Mouse (Mus musculus) gastrocnemius, postnatal 36 days (tissue): ENCODE results near the gene Sfswap. TPM values are rescaled to one million over a fixed set of nuclear protein-coding genes. Genes with fewer than 3 reads are reported as not detected.
"Not testable (repeated sequence)": the region's sequence is repeated elsewhere in the genome, so short reads cannot be mapped to it uniquely, and the experiment has no call there.

Source experiments
- DNase-seq, 2 experiments: peaks; one replicate each; pipeline ENCODE4 v3.0.0; 2022
- intact Hi-C: fragments of 180-260 bp; cut with DNase I; formaldehyde crosslinking; loops from one replicate; pipeline ENCODE4 v1.15.1; 2025
- long read RNA-seq, 2 experiments: library from polyadenylated mRNA; stranded (forward); transcript quantifications; one replicate each; pipeline ENCODE4 v2.0.0; 2021
- total RNA-seq, 2 experiments: library from RNA; stranded (reverse); gene quantifications; 2 replicates each; pipeline ENCODE4 v1.2.3; 2021

The Sfswap gene
- 10 to 100 TPM; 23.8 to 24.6 TPM for total RNA-seq
- long read RNA-seq, experiment 1, partial matches to known transcripts = 4 of 5 reads
- long read RNA-seq, experiment 1, other reads (novel, unspliced or antisense) = 1 of 5 reads
- long read RNA-seq, experiment 2, partial matches to known transcripts = 3 of 9 reads
- long read RNA-seq, experiment 2, other reads (novel, unspliced or antisense) = 1 of 9 reads

GRCm38 (mm10) chr5:129500722-129501634 lies at the start of gene Sfswap:
Sfswap (plus strand) TSS chr5:129501221.
- intact Hi-C loops = loop anchor here (5.0 kb wide), 1 partner anchor 484 kb away; no protein-coding TSS in a partner anchor
- DNase-seq = peak; percentile 60 to 84

DNA sequence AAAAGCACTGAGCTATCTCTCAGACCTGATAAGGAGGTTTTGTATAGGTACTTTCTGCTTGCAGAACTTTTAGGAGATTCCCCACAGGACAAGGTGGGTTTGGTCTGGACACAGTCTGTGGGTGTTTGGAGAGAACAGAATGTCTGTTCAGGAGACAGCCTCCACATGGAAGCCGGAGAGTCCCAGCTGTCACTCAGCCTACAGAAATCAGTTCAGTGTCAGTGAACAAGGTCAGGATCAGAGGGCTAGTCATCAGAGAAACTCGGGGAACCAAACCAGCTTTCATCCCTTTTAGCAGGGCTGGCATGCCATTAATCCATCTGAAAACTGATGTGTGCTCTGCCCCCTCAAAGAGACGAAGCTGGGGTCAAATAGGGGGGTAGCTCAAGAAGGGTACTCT lies 48.5 kb upstream of the Sfswap start:
- DNase-seq = no peak
- intact Hi-C loops = no loop called here

- intact Hi-C loops = no loop called here
Measured at GRCm38 (mm10) chr5:129454802-129455528, 46.1 kb upstream of the Sfswap start.

DNA sequence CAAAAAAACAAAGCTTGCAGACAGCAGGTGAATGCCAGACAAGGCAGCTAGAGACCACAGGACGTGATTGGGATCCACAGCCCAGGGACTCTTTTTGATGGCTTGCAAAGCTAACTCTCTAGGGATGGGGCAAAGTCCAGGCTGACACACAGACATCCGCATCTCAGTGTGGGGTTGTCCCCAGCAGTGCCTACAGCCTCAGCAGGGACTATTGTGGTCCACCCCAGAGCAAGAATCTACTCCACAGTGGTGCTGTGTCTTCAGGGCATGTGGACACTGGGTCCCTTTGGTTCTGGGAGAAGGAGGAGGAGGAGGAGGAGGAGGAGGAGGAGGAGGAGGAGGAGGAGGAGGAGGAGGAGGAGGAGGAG lies 45.5 kb upstream of the Sfswap start:
- no peak for DNase-seq
- intact Hi-C loops = no loop called here

More at GRCm38 (mm10) chr5:129454802-129455528, 46.1 kb upstream of the Sfswap start:
- DNase-seq = peak; percentile 67 to 84

GRCm38 (mm10) chr5:129456579-129457140 lies 44.4 kb upstream of the Sfswap start:
- no peak for DNase-seq
- intact Hi-C loops = no loop called here

- intact Hi-C loops = no loop called here
Measured at GRCm38 (mm10) chr5:129458109-129458508, 42.9 kb upstream of the Sfswap start.

GRCm38 (mm10) chr5:129458541-129458940 lies 42.5 kb upstream of the Sfswap start:
- DNase-seq = no peak
- intact Hi-C loops = no loop called here

More at GRCm38 (mm10) chr5:129458109-129458508, 42.9 kb upstream of the Sfswap start:
- no peak for DNase-seq

- DNase-seq = no peak
- intact Hi-C loops = no loop called here
Measured at GRCm38 (mm10) chr5:129460798-129461476, 40.1 kb upstream of the Sfswap start.

GRCm38 (mm10) chr5:129463648-129464047 lies 37.4 kb upstream of the Sfswap start:
- DNase-seq, intact Hi-C loops: not testable (repeated sequence)

DNA sequence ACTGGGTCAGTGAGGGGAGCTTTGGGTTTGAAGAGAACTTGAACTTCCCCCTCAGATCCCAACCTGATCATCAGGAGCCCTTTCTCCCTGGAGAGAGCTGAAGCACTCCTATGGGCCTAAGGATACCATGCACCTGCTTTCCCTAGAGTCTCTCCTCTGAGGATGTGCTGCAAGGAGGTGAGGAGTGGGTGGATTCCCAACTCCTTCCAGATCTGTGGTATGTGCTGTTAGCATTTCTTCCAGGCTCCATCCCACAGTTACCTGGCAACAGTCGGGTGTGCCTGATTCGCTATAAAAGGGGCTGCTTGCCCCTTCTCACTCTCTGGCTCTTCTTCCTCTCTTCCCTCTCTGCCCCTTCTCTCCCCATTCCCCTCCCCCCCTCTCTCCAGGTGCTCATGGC lies 35.2 kb upstream of the Sfswap start:
- no peak for DNase-seq
- intact Hi-C loops = no loop called here

DNA sequence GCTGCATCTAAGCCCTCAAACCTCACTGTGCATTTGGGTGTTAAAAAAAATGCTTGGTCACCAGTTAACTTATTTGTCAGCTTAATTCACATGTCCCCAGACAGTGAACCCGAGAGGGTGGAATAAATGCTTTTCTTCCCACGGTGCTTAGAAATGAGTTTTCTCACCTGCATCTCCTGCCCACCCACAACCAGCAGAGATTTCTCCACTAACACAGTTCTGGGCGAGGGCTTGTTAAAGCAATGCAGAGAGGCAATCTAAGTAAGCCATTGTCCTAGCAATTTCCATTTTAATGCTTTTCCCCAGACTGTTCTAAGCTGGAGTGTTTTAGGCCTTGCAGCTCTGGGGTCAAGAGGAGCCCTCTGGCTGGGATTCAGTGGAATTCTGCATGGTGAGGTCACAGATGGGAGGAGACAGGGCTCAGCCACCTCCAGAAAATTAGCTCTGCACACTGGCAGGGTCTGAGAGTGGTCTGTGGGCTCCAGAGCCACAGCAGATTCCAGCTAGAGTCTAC lies 25.4 kb upstream of the Sfswap start:
- intact Hi-C loops = no loop called here

GRCm38 (mm10) chr5:129489879-129490278 lies 11.1 kb upstream of the Sfswap start:
- intact Hi-C loops = no loop called here
- no peak for DNase-seq

More for the DNA sequence above, 25.4 kb upstream of the Sfswap start:
- no peak for DNase-seq

DNA sequence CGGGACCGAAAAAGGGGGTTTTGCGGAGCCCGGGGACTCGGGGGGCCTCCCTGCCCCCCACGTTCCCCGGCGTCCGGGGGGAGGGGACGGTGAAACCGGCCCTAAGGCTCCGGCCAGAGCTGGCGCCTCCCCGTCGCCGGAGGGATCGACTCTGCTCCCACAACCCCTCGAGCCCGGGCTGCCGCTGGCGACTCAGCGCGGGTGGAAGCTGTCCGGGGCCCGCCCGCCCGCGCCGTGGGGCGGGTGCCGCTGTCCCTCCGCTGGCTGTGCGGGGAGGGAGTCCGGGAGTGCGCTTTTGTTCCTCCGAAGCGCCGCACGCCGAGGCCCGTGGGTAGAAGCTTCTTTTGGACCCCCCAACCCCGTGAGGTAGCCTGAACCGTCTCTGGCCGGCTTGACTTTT lies 650 bp downstream of the Sfswap start:
- intact Hi-C loops = loop anchor here (5.0 kb wide), 1 partner anchor 484 kb away; no protein-coding TSS in a partner anchor
- DNase-seq = no peak

DNA sequence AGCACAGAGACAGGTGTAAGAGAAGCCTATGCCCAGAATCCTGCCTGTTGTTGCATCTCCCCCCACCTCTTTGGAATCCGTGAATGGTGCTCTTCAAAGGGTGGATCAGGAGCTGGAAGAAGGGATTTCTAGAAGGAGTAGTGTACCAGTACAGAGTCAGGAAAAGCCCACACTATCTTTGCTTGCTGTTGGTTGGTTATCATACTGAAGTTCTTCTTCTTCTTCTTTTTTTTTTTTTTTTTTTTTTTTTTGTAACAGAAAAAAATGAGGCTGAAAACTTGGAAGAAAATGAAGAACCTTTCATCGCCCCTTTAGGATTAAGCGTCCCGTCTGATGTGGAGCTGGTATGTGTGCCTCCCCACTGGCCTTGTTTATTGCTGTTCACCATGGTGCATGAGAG lies 5.9 kb downstream of the Sfswap start:
- intact Hi-C loops = loop anchor here (5.0 kb wide), 1 partner anchor 75 kb away; the partner anchor contains the start of gene Mmp17

GRCm38 (mm10) chr5:129518180-129518579 lies 17.2 kb downstream of the Sfswap start:
- intact Hi-C loops = no loop called here
- no peak for DNase-seq

More for the DNA sequence above, 5.9 kb downstream of the Sfswap start:
- no peak for DNase-seq

- intact Hi-C loops = no loop called here
Measured at GRCm38 (mm10) chr5:129518786-129519185, 17.8 kb downstream of the Sfswap start.

GRCm38 (mm10) chr5:129519591-129519990 lies 18.6 kb downstream of the Sfswap start:
- no peak for DNase-seq
- intact Hi-C loops = no loop called here

More at GRCm38 (mm10) chr5:129518786-129519185, 17.8 kb downstream of the Sfswap start:
- DNase-seq = no peak

GRCm38 (mm10) chr5:129521501-129521900 lies 20.5 kb downstream of the Sfswap start:
- no peak for DNase-seq
- intact Hi-C loops = no loop called here

- DNase-seq = no peak
- intact Hi-C loops = no loop called here
Measured at GRCm38 (mm10) chr5:129521913-129522312, 20.9 kb downstream of the Sfswap start.

- intact Hi-C loops = no loop called here
Measured at GRCm38 (mm10) chr5:129523166-129523565, 22.1 kb downstream of the Sfswap start.

More at GRCm38 (mm10) chr5:129523166-129523565, 22.1 kb downstream of the Sfswap start:
- DNase-seq = no peak
